Comparison of ENCODE assay signal across 30 mouse cellular contexts in the genomic region with DNA sequence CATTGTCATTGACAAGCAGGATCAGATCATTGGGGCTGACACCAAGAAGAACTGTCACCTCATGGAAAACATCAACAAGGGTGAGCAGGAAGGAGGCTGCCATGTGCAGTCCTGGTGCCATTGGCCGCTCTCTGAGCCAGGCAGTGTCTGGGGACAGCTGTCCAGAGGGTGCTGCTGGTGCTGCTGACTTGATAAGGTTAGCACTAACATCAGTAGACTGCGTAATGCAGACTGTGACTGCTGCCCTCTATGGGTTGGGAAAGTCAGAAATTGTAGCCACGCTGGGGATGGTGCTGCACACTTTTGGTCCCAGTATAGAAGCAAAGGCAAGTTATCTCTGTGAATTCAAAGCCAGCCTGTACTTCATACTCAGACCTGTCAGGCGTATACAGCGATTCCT. TPM values are rescaled to one million over a fixed set of nuclear protein-coding genes. Genes with fewer than 3 reads are reported as not detected.
DNase-seq lines count a peak whose midpoint lies in the region; ATAC-seq and TF ChIP-seq lines count a peak whose summit lies in the region.
"Not testable (repeated sequence)": the region's sequence is repeated elsewhere in the genome, so short reads cannot be mapped to it uniquely, and the experiment has no call there.
"Had no signal": no experiment of that assay in that cellular context is flagged by ENCODE, and none has a peak within 500 bp of the region (broad histone marks: within the 10 kb centered on the region; RNA-seq: fewer than 3 reads in every experiment).

No protein-coding gene starts in this region.

- not testable (repeated sequence) for H3K27me3 ChIP-seq in heart, postnatal 0 days (ENCODE audit: control insufficient read depth, insufficient read depth, low read length); kidney, embryonic 15.5 days; liver, embryonic 12.5 days (replicated peaks); liver, postnatal 0 days (ENCODE audit: insufficient read depth, low read length); stomach, embryonic 14.5 days (ENCODE audit: control insufficient read depth, insufficient read depth, low read length)

- not testable (repeated sequence) for H3K36me3 ChIP-seq in heart, postnatal 0 days (replicated peaks; ENCODE audit: control insufficient read depth, insufficient read depth, low read length); kidney, embryonic 15.5 days; liver, embryonic 12.5 days; liver, postnatal 0 days (replicated peaks; ENCODE audit: insufficient read depth, low read length); stomach, embryonic 14.5 days (ENCODE audit: control insufficient read depth, insufficient read depth, low read length)

- peak; percentile 54; the same call in 1 of the 2 replicates for ATAC-seq in erythroid progenitor cell, adult 5-6 weeks (replicated peaks; ENCODE audit: low FRiP score, poor library complexity, severe bottlenecking)
- ATAC-seq in frontal cortex, adult (ENCODE audit: low TSS enrichment) = peak; percentile 39; the same call in 1 of the 2 replicates
- ATAC-seq in heart, postnatal 0 days (ENCODE audit: insufficient read depth, low read depth) = peak; percentile 39
- 0 out of 2 replicates have a peak, but pooled peaks have one; percentile 22 for ATAC-seq in kidney, embryonic 15.5 days (replicated peaks; ENCODE audit: low FRiP score)
- ATAC-seq in liver, embryonic 12.5 days = peak; percentile 62
- ATAC-seq in liver, postnatal 0 days = peak; percentile 69
- 0 out of 2 replicates have a peak, but pooled peaks have one; percentile 28 for ATAC-seq in stomach, embryonic 14.5 days (ENCODE audit: insufficient number of reproducible peaks, insufficient read depth, low FRiP score, low read depth)

- TF ChIP-seq CTCF in heart, postnatal 0 days (IDR thresholded peaks at IDR 0.05; ENCODE audit: low read depth); liver, postnatal 0 days (IDR thresholded peaks at IDR 0.05; ENCODE audit: low read depth): not testable (repeated sequence)

- not testable (repeated sequence) for TF ChIP-seq EP300 in heart, postnatal 0 days (IDR thresholded peaks at IDR 0.05; ENCODE audit: low read depth); liver, postnatal 0 days (IDR thresholded peaks at IDR 0.05; ENCODE audit: low read depth)

- not testable (repeated sequence) for H3K4me1 ChIP-seq in heart, postnatal 0 days (ENCODE audit: control insufficient read depth, insufficient read depth); kidney, embryonic 15.5 days; liver, postnatal 0 days (ENCODE audit: insufficient read depth); stomach, embryonic 14.5 days (ENCODE audit: control insufficient read depth, insufficient read depth, low read length)
- H3K4me1 ChIP-seq in liver, embryonic 12.5 days = peaks cover 10% of the 10 kb centered on the region

- not testable (repeated sequence) for H3K9ac ChIP-seq in heart, postnatal 0 days (replicated peaks; ENCODE audit: low read depth, low read length); kidney, embryonic 15.5 days; liver, embryonic 12.5 days; liver, postnatal 0 days (replicated peaks); stomach, embryonic 14.5 days (replicated peaks; ENCODE audit: low read depth, low read length)

- not testable (repeated sequence) for H3K4me3 ChIP-seq in heart, postnatal 0 days (ENCODE audit: low read depth, low read length); kidney, embryonic 15.5 days (replicated peaks); liver, embryonic 12.5 days; liver, postnatal 0 days (ENCODE audit: low read depth, low read length); stomach, embryonic 14.5 days (ENCODE audit: low read depth, low read length)

- H3K4me2 ChIP-seq in heart, postnatal 0 days (ENCODE audit: low read depth, low read length); kidney, embryonic 15.5 days; liver, embryonic 12.5 days; liver, postnatal 0 days (ENCODE audit: low read depth, low read length); stomach, embryonic 14.5 days (replicated peaks; ENCODE audit: low read depth, low read length): not testable (repeated sequence)

- not testable (repeated sequence) for H3K9me3 ChIP-seq in heart, postnatal 0 days (replicated peaks; ENCODE audit: control insufficient read depth, low read length); kidney, embryonic 15.5 days (replicated peaks); liver, embryonic 12.5 days (replicated peaks); liver, postnatal 0 days (ENCODE audit: low read length); stomach, embryonic 14.5 days (ENCODE audit: control insufficient read depth, low read depth, low read length)

- WGBS in heart, postnatal 0 days = no CpG with 5 or more reads among the region's 5 CpGs
- WGBS in kidney, embryonic 15.5 days = no CpG with 5 or more reads among the region's 5 CpGs
- WGBS in liver, embryonic 12.5 days (ENCODE audit: insufficient replicate concordance) = no CpG with 5 or more reads among the region's 5 CpGs
- WGBS in liver, postnatal 0 days (ENCODE audit: insufficient replicate concordance) = no CpG with 5 or more reads among the region's 5 CpGs
- no CpG with 5 or more reads among the region's 5 CpGs for WGBS in stomach, embryonic 14.5 days

- DNase-seq in heart, postnatal 0 days (ENCODE audit: low spot score); liver, postnatal 0 days: not testable (repeated sequence)

- H3K27ac ChIP-seq in heart, postnatal 0 days (ENCODE audit: low read depth); kidney, embryonic 15.5 days; liver, embryonic 12.5 days; liver, postnatal 0 days (ENCODE audit: low read depth); stomach, embryonic 14.5 days (ENCODE audit: low read length): not testable (repeated sequence)

RNA-seq across cellular contexts. Expression of a gene that starts 4.2 kb away (rescaled TPM):
- total RNA-seq in erythroid progenitor cell, adult 5-6 weeks (2015; ENCODE audit: low replicate concordance) = not detected in 2 replicates
- total RNA-seq in erythroid progenitor cell, adult 5-6 weeks (2017; ENCODE audit: low replicate concordance) = not detected in 2 replicates
- total RNA-seq in heart, postnatal 0 days (2014; rRNA removed; ENCODE audit: low replicate concordance) = not detected in 2 replicates
- polyA plus RNA-seq in heart, postnatal 0 days (2015; fragmentation: Nextera tagmentation; extraction: Ambion mirVana) = not detected in 2 replicates
- not detected in 2 replicates for polyA plus RNA-seq in kidney, embryonic 15.5 days (2015; fragmentation: Nextera tagmentation; extraction: Ambion mirVana)
- not detected in 2 replicates for polyA plus RNA-seq in liver, embryonic 12.5 days (2016; fragmentation: Nextera tagmentation; extraction: Ambion mirVana)
- polyA plus RNA-seq in liver, postnatal 0 days (2015; fragmentation: Nextera tagmentation; extraction: Ambion mirVana) = not detected in 2 replicates
- polyA plus RNA-seq in stomach, embryonic 14.5 days (2014; fragmentation: Nextera tagmentation; extraction: Ambion mirVana) = not detected in 2 replicates
- total RNA-seq: adrenal gland, adult 2 months; adrenal gland, postnatal 14 days; adrenal gland, postnatal 4 days; gastrocnemius, adult 2 months; gastrocnemius, postnatal 14 days; gastrocnemius, postnatal 4 days; heart, adult 18-20 months; heart, postnatal 25 days; MEL had no signal
- polyA plus RNA-seq: adrenal gland, adult 2 months; C2C12; CD4-positive, CD25-positive, alpha-beta regulatory T cell, adult 4 months; cerebellum, adult 2 months; embryonic facial prominence, embryonic 10.5 days; forebrain, embryonic 11.5 days; forebrain, embryonic 15.5 days; heart, embryonic 12.5 days; hindbrain, embryonic 10.5 days; hindbrain, embryonic 13.5 days; hindbrain, embryonic 16.5 days; intestine, embryonic 15.5 days had no signal

RNA-seq across cellular contexts. Expression of a gene that starts 8.8 kb away (rescaled TPM):
- total RNA-seq in erythroid progenitor cell, adult 5-6 weeks (2015; ENCODE audit: low replicate concordance) = not detected in 2 replicates
- not detected in 2 replicates for total RNA-seq in erythroid progenitor cell, adult 5-6 weeks (2017; ENCODE audit: low replicate concordance)
- not detected in 2 replicates for total RNA-seq in heart, postnatal 0 days (2014; rRNA removed; ENCODE audit: low replicate concordance)
- polyA plus RNA-seq in heart, postnatal 0 days (2015; fragmentation: Nextera tagmentation; extraction: Ambion mirVana) = not detected in 2 replicates
- polyA plus RNA-seq in kidney, embryonic 15.5 days (2015; fragmentation: Nextera tagmentation; extraction: Ambion mirVana) = not detected in 2 replicates
- not detected in 2 replicates for polyA plus RNA-seq in liver, embryonic 12.5 days (2016; fragmentation: Nextera tagmentation; extraction: Ambion mirVana)
- not detected in 2 replicates for polyA plus RNA-seq in liver, postnatal 0 days (2015; fragmentation: Nextera tagmentation; extraction: Ambion mirVana)
- polyA plus RNA-seq in stomach, embryonic 14.5 days (2014; fragmentation: Nextera tagmentation; extraction: Ambion mirVana) = not detected in 2 replicates
- total RNA-seq: adrenal gland, adult 2 months; adrenal gland, postnatal 14 days; adrenal gland, postnatal 4 days; gastrocnemius, adult 2 months; gastrocnemius, postnatal 14 days; gastrocnemius, postnatal 4 days; heart, adult 18-20 months; heart, postnatal 25 days; MEL had no signal
- polyA plus RNA-seq: adrenal gland, adult 2 months; C2C12; CD4-positive, CD25-positive, alpha-beta regulatory T cell, adult 4 months; cerebellum, adult 2 months; cortical plate, adult 2 months; embryonic facial prominence, embryonic 10.5 days; embryonic facial prominence, embryonic 13.5 days; forebrain, embryonic 11.5 days; forebrain, embryonic 15.5 days; heart, embryonic 12.5 days; heart, embryonic 16.5 days; hindbrain, embryonic 10.5 days; hindbrain, embryonic 13.5 days; hindbrain, embryonic 16.5 days; intestine, embryonic 15.5 days had no signal

RNA-seq across cellular contexts. Expression of a gene that starts 39.0 kb away (rescaled TPM):
- 13.7 and 24.7 TPM in 2 replicates for total RNA-seq in erythroid progenitor cell, adult 5-6 weeks (2015; ENCODE audit: low replicate concordance)
- 22.9 and 25.8 TPM in 2 replicates for total RNA-seq in erythroid progenitor cell, adult 5-6 weeks (2017; ENCODE audit: low replicate concordance)
- 4.2 and 13.8 TPM in 2 replicates for total RNA-seq in heart, postnatal 0 days (2014; rRNA removed; ENCODE audit: low replicate concordance)
- polyA plus RNA-seq in heart, postnatal 0 days (2015; fragmentation: Nextera tagmentation; extraction: Ambion mirVana) = 37.5 and 42.5 TPM in 2 replicates
- polyA plus RNA-seq in kidney, embryonic 15.5 days (2015; fragmentation: Nextera tagmentation; extraction: Ambion mirVana) = 80.9 and 86.5 TPM in 2 replicates
- 65.7 and 70.3 TPM in 2 replicates for polyA plus RNA-seq in liver, embryonic 12.5 days (2016; fragmentation: Nextera tagmentation; extraction: Ambion mirVana)
- 35.7 and 38.9 TPM in 2 replicates for polyA plus RNA-seq in liver, postnatal 0 days (2015; fragmentation: Nextera tagmentation; extraction: Ambion mirVana)
- polyA plus RNA-seq in stomach, embryonic 14.5 days (2014; fragmentation: Nextera tagmentation; extraction: Ambion mirVana) = 85.1 and 85.6 TPM in 2 replicates
